Mouse (Mus musculus) neural tube, embryonic 11.5 days (tissue): ENCODE data around the gene Ccr9. TPM values are rescaled to one million over a fixed set of nuclear protein-coding genes. Genes with fewer than 3 reads are reported as not detected.
"Not testable (repeated sequence)": the region's sequence is repeated elsewhere in the genome, so short reads cannot be mapped to it uniquely, and the experiment has no call there.

Experiments used
- ATAC-seq: fragments of 200-750 bp; cut with Nextera tagmentation; 2 replicates; pipeline ENCODE4 v1.8.0; 2017; ENCODE audit warnings: moderate number of reproducible peaks, mild to moderate bottlenecking, moderate TSS enrichment, moderate library complexity; ENCODE audit not compliant: insufficient read depth, low FRiP score, low TSS enrichment
- DNase-seq: peaks from one replicate; pipeline ENCODE4 v3.0.0-alpha.2; 2015; ENCODE audit warnings: low spot score
- H3K27ac ChIP-seq: fragments of 300-500 bp; sonication (generic); 2 replicates; pipeline ENCODE4 v1.5.1; 2014; ENCODE audit warnings: low read depth, mild to moderate bottlenecking, low read length
- H3K27me3 ChIP-seq: fragments of 300-500 bp; sonication (generic); 2 replicates; pipeline ENCODE4 v1.6.1; 2014; ENCODE audit warnings: mild to moderate bottlenecking, low read length, mixed read lengths; ENCODE audit not compliant: control insufficient read depth, insufficient read depth
- H3K36me3 ChIP-seq: fragments of 300-500 bp; sonication (generic); 2 replicates; pipeline ENCODE4 v1.6.1; 2014; ENCODE audit warnings: mild to moderate bottlenecking, low read length, moderate library complexity, mixed read lengths; ENCODE audit not compliant: control insufficient read depth, insufficient read depth
- H3K4me1 ChIP-seq: fragments of 300-500 bp; sonication (generic); 2 replicates; pipeline ENCODE4 v1.6.1; 2014; ENCODE audit warnings: low read length, mixed read lengths; ENCODE audit not compliant: control insufficient read depth, insufficient read depth
- H3K4me2 ChIP-seq: fragments of 300-500 bp; sonication (generic); 2 replicates; pipeline ENCODE4 v1.6.1; 2014; ENCODE audit warnings: low read depth, mild to moderate bottlenecking, moderate library complexity
- H3K4me3 ChIP-seq: fragments of 300-500 bp; sonication (generic); 2 replicates; pipeline ENCODE4 v1.5.1; 2014; ENCODE audit warnings: low read depth, low read length
- H3K9ac ChIP-seq: fragments of 300-500 bp; sonication (generic); 2 replicates; pipeline ENCODE4 v1.6.1; 2014; ENCODE audit warnings: mild to moderate bottlenecking, low read length
- H3K9me3 ChIP-seq: fragments of 300-500 bp; sonication (generic); 2 replicates; pipeline ENCODE4 v1.6.1; 2016; ENCODE audit warnings: low read length; ENCODE audit not compliant: control insufficient read depth
- WGBS: fragments of 180-500 bp; shearing (Covaris S2); extraction: QIAGEN DNeasy Blood & Tissue Kit; methylation state at CpG from one replicate; pipeline ENCODE4 v1.1.7; 2014; 5-methylcytosine and 5-hydroxymethylcytosine counted together
- polyA plus RNA-seq: library from polyadenylated mRNA; unstranded; fragments of >200 nt; fragmentation: Nextera tagmentation; extraction: Ambion mirVana; gene quantifications from 2 replicates; pipeline ENCODE4 v1.2.1, GENCODE M21; 2014

Ccr9 gene
- polyA plus RNA-seq, 1 experiment from 2014 or later: 0.08 TPM

DNA sequence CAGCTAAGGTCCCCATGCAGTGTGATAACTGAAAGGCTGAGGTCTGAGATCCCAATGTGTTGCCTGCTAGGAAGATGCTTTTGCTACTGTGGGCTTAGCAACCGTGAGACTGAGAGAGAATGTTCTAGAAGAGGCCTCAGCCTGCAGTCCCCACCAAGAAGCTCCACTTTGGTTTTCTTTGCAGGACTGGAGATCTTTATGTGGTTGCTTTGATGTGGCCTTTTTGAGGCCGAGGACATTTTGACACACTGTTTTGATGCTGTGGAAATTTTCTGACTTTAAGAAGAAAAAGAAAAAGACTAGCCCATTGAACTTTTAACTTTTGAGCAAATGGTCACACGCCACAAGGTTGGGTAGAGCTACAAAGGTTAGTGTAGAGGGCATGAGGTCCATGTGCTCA is 82.6 kb downstream of the Ccr9 start:
- H3K36me3 ChIP-seq: no peaks in the 10 kb centered on the region
- ATAC-seq: no peak
- no peak overlapping the region for H3K27ac ChIP-seq
- no peak overlapping the region for H3K4me2 ChIP-seq
- no peak for DNase-seq
- 87% methylated on average over 3 of the region's 3 CpGs for WGBS
- no peak overlapping the region for H3K4me3 ChIP-seq
- H3K27me3 ChIP-seq: no peaks in the 10 kb centered on the region
- H3K9me3 ChIP-seq: no peaks in the 10 kb centered on the region
- H3K9ac ChIP-seq: no peak overlapping the region
- H3K4me1 ChIP-seq: no peaks in the 10 kb centered on the region

DNA sequence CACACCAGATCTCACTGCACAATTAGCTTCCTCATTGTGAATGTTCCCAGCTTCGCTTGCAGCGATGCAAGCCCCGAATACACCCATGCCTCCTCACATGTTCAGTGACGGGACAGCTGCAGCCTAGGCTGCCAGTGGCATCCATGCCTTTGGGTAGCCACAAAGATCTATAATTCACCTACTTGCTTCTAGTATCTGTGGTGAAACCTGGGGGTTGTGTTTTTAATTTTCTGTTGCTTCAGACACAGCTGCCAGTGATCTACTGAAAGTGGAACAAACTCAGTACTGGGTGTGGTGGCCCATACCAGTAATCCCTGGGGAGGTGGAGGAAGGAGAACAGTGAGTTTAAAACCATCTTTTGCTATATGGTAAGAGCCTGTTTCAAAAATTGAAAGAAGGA is 84.6 kb downstream of the Ccr9 start:
- Histone ChIP-seq H3K4me3 (no peak overlapping the region), H3K27ac (no peak overlapping the region), H3K27me3 (no peaks in the 10 kb centered on the region), H3K9me3 (no peaks in the 10 kb centered on the region), H3K4me1 (no peaks in the 10 kb centered on the region), H3K4me2 (no peak overlapping the region), H3K9ac (no peak overlapping the region), H3K36me3 (no peaks in the 10 kb centered on the region)
- WGBS: 95% methylated on average over 4 of the region's 4 CpGs
- DNase-seq (no peak), ATAC-seq (no peak)

DNA sequence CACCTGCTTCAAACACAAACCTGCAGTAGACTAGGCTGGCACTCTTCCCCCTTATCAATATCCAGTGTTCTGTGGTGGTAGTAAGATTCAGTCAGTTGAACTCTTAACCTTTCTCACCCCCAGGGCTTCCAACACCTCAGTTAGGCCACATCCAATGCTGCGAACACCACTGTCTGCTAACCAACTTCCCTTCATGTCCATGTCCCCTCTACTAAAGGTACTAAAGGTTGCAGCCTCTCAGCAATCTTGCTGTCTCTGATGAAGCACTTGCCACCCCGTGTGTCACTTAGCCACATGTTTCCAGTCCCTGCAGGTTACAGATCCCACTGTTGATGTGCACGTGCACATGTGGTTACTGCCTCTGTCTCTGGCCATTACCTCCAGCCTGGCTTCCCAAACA is 85.5 kb downstream of the Ccr9 start:
- WGBS: 83% methylated on average over 3 of the region's 3 CpGs
- no peaks in the 10 kb centered on the region for H3K36me3 ChIP-seq
- ATAC-seq (no peak), DNase-seq (no peak)
- no peak overlapping the region for H3K4me3 ChIP-seq
- H3K9ac ChIP-seq: no peak overlapping the region
- H3K27me3 ChIP-seq: no peaks in the 10 kb centered on the region
- H3K4me1 ChIP-seq: no peaks in the 10 kb centered on the region
- H3K27ac ChIP-seq: no peak overlapping the region
- no peak overlapping the region for H3K4me2 ChIP-seq
- no peaks in the 10 kb centered on the region for H3K9me3 ChIP-seq

DNA sequence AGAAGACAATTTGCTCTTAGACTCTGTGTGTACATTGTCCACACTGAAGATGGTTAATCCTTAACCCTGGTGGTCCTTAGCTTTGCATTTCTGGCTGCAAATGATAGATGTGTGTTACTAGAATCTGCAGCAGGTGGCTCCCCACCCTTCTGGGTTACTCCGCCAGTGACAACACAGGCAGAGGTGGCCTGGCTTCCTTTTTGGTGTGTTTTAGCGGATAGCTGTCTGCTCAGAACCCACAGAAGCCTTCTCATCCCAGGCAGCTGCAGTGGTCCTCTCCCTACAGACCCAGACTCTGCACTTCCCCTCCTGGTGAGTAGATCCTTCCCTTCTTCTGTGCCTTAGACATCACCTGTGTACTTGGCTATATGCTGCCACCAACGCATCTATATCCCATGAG is 88.8 kb downstream of the Ccr9 start:
- no peak overlapping the region for H3K4me3 ChIP-seq
- WGBS: 81% methylated on average over 3 of the region's 3 CpGs
- ATAC-seq (no peak), DNase-seq (no peak)
- H3K27ac ChIP-seq: no peak overlapping the region
- no peaks in the 10 kb centered on the region for H3K4me1 ChIP-seq
- H3K4me2 ChIP-seq: no peak overlapping the region
- H3K9ac ChIP-seq: no peak overlapping the region
- no peaks in the 10 kb centered on the region for H3K36me3 ChIP-seq
- H3K27me3 ChIP-seq: no peaks in the 10 kb centered on the region
- H3K9me3 ChIP-seq: no peaks in the 10 kb centered on the region

DNA sequence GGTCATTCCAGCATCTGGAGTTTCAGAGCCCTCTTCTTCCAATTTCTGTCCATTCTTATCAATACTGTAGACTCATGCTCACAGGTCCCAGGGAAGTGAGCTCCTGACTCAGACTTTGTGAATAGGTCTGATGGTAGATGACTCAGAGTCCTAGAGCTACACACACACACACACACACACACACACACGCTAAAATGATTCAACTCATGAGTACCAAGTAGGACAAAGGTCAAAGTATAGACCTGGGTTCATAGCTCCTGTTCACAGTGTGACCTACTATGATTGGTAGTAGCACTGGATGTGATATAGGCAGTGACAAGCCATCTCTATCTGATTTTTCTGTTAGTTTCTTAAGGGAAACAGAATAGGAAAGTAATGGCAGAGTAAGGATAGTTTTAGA is 90.2 kb downstream of the Ccr9 start:
- ATAC-seq (no peak), DNase-seq (no peak)
- no peaks in the 10 kb centered on the region for H3K4me1 ChIP-seq
- H3K4me2 ChIP-seq: no peak overlapping the region
- H3K9me3 ChIP-seq: no peaks in the 10 kb centered on the region
- no peak overlapping the region for H3K27ac ChIP-seq
- no peak overlapping the region for H3K4me3 ChIP-seq
- no peaks in the 10 kb centered on the region for H3K36me3 ChIP-seq
- no peaks in the 10 kb centered on the region for H3K27me3 ChIP-seq
- H3K9ac ChIP-seq: no peak overlapping the region
- WGBS: 82% methylated on average over 1 of the region's 1 CpGs

DNA sequence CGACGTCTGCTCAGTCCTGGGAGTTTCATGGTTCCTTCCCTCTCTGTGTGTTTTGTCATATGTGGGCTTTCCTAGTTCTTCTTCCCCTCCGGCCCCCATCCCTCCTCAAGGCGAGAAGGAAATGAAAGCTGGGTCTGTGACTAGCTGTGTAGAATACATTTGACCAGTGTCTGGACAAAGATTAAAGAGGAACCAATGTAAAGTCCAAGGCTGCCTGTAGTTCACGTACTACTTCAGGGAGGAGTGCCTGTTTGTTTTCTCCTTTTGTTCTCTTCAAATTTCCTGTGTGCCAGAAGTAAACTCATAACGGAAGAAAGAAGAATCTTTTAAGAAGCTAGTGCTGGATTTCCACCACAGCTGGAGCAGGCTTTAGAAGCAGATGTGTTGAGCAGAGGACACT is 91.3 kb downstream of the Ccr9 start:
- Histone ChIP-seq H3K4me2 (no peak overlapping the region), H3K4me3 (no peak overlapping the region), H3K9me3 (no peaks in the 10 kb centered on the region), H3K4me1 (no peaks in the 10 kb centered on the region), H3K9ac (no peak overlapping the region), H3K27me3 (no peaks in the 10 kb centered on the region), H3K36me3 (no peaks in the 10 kb centered on the region), H3K27ac (no peak overlapping the region)
- 68% methylated on average over 6 of the region's 6 CpGs for WGBS
- ATAC-seq (no peak), DNase-seq (no peak)

DNA sequence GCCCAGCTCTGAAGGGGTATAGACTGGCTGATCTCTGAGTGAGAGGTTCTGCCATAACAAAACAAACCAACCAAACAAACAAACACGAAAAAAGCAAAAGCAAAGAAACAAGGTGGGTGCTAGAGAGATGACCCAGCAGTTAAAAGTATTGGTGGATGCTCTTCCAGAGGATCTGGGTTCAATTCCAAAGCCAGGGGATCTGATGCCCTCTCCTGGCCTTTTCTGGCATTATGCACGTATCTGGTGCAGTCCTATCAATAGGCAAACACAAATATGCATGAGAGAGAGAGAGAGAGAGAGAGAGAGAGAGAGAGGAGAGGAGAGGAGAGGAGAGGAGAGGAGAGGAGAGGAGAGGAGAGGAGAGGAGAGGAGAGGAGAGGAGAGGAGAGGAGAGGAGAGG is 95.1 kb downstream of the Ccr9 start:
- ATAC-seq, H3K4me1 ChIP-seq, H3K4me2 ChIP-seq, H3K9ac ChIP-seq, DNase-seq, H3K9me3 ChIP-seq, H3K27me3 ChIP-seq, H3K36me3 ChIP-seq, H3K4me3 ChIP-seq, H3K27ac ChIP-seq: not testable (repeated sequence)
- WGBS: 27% methylated on average over 2 of the region's 2 CpGs

DNA sequence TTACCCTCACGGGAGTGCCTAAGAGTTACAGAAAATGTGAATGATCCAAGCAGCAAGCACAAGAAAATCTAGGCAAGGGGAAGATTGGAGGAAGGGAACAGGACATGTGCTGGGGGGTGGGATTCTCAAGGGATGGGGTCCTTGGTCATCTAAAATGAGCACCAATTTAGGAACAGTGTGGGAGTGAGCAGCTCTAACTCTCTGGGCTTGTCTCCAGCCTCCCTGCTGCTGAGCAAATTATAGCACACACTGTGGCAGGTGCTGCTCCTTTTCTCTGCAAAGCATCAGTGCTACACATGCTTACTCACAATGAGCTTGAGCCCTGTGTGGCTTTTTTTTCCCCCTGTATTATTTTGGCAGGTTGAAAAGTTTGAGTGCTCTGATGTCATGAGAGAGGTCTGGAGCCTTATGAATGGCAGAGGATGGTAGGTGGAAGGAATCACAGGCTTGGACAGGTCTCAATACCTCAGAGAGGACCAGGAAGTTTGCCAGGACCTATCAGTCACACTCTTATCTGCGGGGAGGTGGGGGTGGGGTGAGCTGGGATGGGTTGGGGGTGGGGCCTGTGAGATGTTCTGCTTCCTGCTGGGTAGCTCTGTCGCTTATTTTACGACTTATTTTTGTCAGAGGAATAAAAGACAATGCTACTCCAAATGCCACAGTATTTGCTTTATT is 110.8 kb downstream of the Ccr9 start:
- H3K4me3 ChIP-seq: no peak overlapping the region
- H3K4me2 ChIP-seq: no peak overlapping the region
- DNase-seq: no peak
- H3K27me3 ChIP-seq: no peaks in the 10 kb centered on the region
- H3K4me1 ChIP-seq: no peaks in the 10 kb centered on the region
- H3K27ac ChIP-seq: no peak overlapping the region
- no peak for ATAC-seq
- no peaks in the 10 kb centered on the region; the same call in 1 of the 2 replicates for H3K36me3 ChIP-seq
- H3K9ac ChIP-seq: no peak overlapping the region
- no peaks in the 10 kb centered on the region for H3K9me3 ChIP-seq
- WGBS: 80% methylated on average over 4 of the region's 4 CpGs

DNA sequence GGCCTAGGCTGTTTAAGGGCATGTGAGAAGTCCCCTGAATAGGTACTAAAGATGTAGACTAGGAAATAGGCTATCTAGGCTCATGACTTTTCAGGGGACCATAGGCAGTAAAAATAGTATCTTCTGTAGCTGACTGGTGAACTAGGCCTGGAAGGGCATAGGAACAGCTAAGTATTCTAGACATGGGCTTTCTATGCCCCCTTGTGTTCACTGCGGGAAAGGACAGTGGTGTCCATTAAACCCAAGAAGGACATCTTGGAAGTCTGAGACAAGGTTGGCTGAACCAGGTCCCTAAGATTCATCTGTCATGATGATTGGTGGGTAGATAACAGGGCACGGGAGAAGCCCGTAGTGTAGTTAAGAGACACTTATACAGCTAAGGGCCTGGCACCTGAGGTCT is 117.9 kb downstream of the Ccr9 start:
- Histone ChIP-seq H3K27ac (no peak overlapping the region), H3K9ac (no peak overlapping the region), H3K27me3 (no peaks in the 10 kb centered on the region), H3K36me3 (no peaks in the 10 kb centered on the region; the same call in 1 of the 2 replicates), H3K4me1 (no peaks in the 10 kb centered on the region), H3K9me3 (no peaks in the 10 kb centered on the region), H3K4me3 (no peak overlapping the region), H3K4me2 (no peak overlapping the region)
- ATAC-seq: no peak
- DNase-seq: peak; percentile 54
- WGBS: 79% methylated on average over 3 of the region's 3 CpGs
